In genomic region chr10:80917336-80917778, GRCm38 (mm10) we compare ENCODE assay signal across 8 mouse cellular contexts. TPM values are rescaled to one million over a fixed set of nuclear protein-coding genes. Genes with fewer than 3 reads are reported as not detected.
DNase-seq lines count a peak whose midpoint lies in the region; ATAC-seq and TF ChIP-seq lines count a peak whose summit lies in the region.

No protein-coding gene starts in this region.

- H3K4me2 ChIP-seq in forebrain, postnatal 0 days (ENCODE audit: low read depth) = peak overlapping the region; percentile 88
- peak overlapping the region; percentile 65 for H3K4me2 ChIP-seq in limb, embryonic 11.5 days (ENCODE audit: low read depth, severe bottlenecking)

- no peaks in the 10 kb centered on the region for H3K27me3 ChIP-seq in heart, embryonic 10.5 days (ENCODE audit: insufficient read depth, poor library complexity, severe bottlenecking)
- peaks cover 69% of the 10 kb centered on the region for H3K27me3 ChIP-seq in G1E (ENCODE audit: insufficient read depth, low read length)
- H3K27me3 ChIP-seq in forebrain, postnatal 0 days (ENCODE audit: insufficient read depth, low read length) = no peaks in the 10 kb centered on the region
- no peaks in the 10 kb centered on the region for H3K27me3 ChIP-seq in limb, embryonic 11.5 days (ENCODE audit: control insufficient read depth, insufficient read depth, low read length)

- H3K4me3 ChIP-seq in heart, embryonic 10.5 days = peak overlapping the region; percentile 97
- peak overlapping the region; percentile 51 for H3K4me3 ChIP-seq in G1E (ENCODE audit: low read depth, low read length)
- H3K4me3 ChIP-seq in forebrain, postnatal 0 days (ENCODE audit: low read depth, low read length) = peak overlapping the region; percentile 57
- H3K4me3 ChIP-seq in limb, embryonic 11.5 days (ENCODE audit: low read depth, low read length) = peak overlapping the region; percentile 92

- no peak for ATAC-seq in G1E (ENCODE audit: extremely low read depth, insufficient number of reproducible peaks, low FRiP score, poor library complexity, severe bottlenecking)
- ATAC-seq in forebrain, postnatal 0 days = peak; percentile 49
- ATAC-seq in limb, embryonic 11.5 days (ENCODE audit: insufficient number of reproducible peaks, low FRiP score, low TSS enrichment, low read depth) = peak; percentile 22; the same call in 1 of the 2 replicates

- TF ChIP-seq CTCF in G1E (IDR thresholded peaks at IDR 0.05; ENCODE audit: low read depth, low read length) = no peak
- TF ChIP-seq CTCF in forebrain, postnatal 0 days (IDR thresholded peaks at IDR 0.05; ENCODE audit: low read depth) = no peak

- intact Hi-C loops in left cerebral cortex, postnatal 25 days (cut with DNase I) = no loop called here

- peak overlapping the region; percentile 93 for H3K27ac ChIP-seq in heart, embryonic 10.5 days
- H3K27ac ChIP-seq in forebrain, postnatal 0 days (ENCODE audit: low read depth, low read length) = peak overlapping the region; percentile 51
- H3K27ac ChIP-seq in limb, embryonic 11.5 days (replicated peaks; ENCODE audit: low read depth, low read length) = no peak overlapping the region

- H3K36me3 ChIP-seq in heart, embryonic 10.5 days = peaks cover 35% of the 10 kb centered on the region
- no peaks in the 10 kb centered on the region for H3K36me3 ChIP-seq in G1E (replicated peaks)
- H3K36me3 ChIP-seq in forebrain, postnatal 0 days (ENCODE audit: insufficient read depth) = peaks cover 11% of the 10 kb centered on the region; the same call in 1 of the 2 replicates
- peaks cover 5% of the 10 kb centered on the region; the same call in 1 of the 2 replicates for H3K36me3 ChIP-seq in limb, embryonic 11.5 days (ENCODE audit: control insufficient read depth, insufficient read depth, low read length)

- peak overlapping the region; percentile 66 for H3K9ac ChIP-seq in forebrain, postnatal 0 days
- peak overlapping the region; percentile 78 for H3K9ac ChIP-seq in limb, embryonic 11.5 days (ENCODE audit: low read length)

- WGBS in heart, embryonic 10.5 days = 2% methylated on average over 15 of the region's 15 CpGs
- 2% methylated on average over 15 of the region's 15 CpGs for WGBS in forebrain, postnatal 0 days
- WGBS in limb, embryonic 11.5 days = 1% methylated on average over 15 of the region's 15 CpGs

- H3K9me3 ChIP-seq in heart, embryonic 10.5 days = no peaks in the 10 kb centered on the region
- H3K9me3 ChIP-seq in G1E (replicated peaks) = no peaks in the 10 kb centered on the region; the same call in 1 of the 2 replicates
- H3K9me3 ChIP-seq in forebrain, postnatal 0 days (ENCODE audit: low read length) = no peaks in the 10 kb centered on the region
- H3K9me3 ChIP-seq in limb, embryonic 11.5 days (ENCODE audit: control insufficient read depth, low read length) = no peaks in the 10 kb centered on the region

- no peak for DNase-seq in heart, embryonic 10.5 days (ENCODE audit: low spot score)
- no peak for DNase-seq in heart, adult 9 months (ENCODE audit: low spot score in 2 of 2)
- DNase-seq in G1E (ENCODE audit: low spot score) (no peak), adipocyte (ENCODE audit: low spot score) (no peak)
- DNase-seq in forebrain, postnatal 0 days = peak; percentile 50
- peak; percentile 43 for DNase-seq in limb, embryonic 11.5 days (ENCODE audit: low spot score)
- DNase-seq in neural tube, embryonic 10.5 days (ENCODE audit: extremely low spot score, low spot score) = peak; percentile 32
- no peak for DNase-seq in left cerebral cortex, postnatal 25 days (ENCODE audit: low spot score in 2 of 2)

- peaks cover 54% of the 10 kb centered on the region for H3K4me1 ChIP-seq in heart, embryonic 10.5 days
- peaks cover 21% of the 10 kb centered on the region for H3K4me1 ChIP-seq in G1E (ENCODE audit: insufficient read depth, low read depth, low read length)
- 0 out of 2 replicates have a peak, but pooled peaks cover 6% of the 10 kb centered on the region for H3K4me1 ChIP-seq in forebrain, postnatal 0 days (ENCODE audit: insufficient read depth)
- 0 out of 2 replicates have a peak, but pooled peaks cover 4% of the 10 kb centered on the region for H3K4me1 ChIP-seq in limb, embryonic 11.5 days (ENCODE audit: control insufficient read depth, insufficient read depth, low read length)

RNA-seq across cellular contexts. Expression of gene Lmnb2, which starts 0.7 kb away (rescaled TPM):
- polyA plus RNA-seq in heart, embryonic 10.5 days (2016; fragmentation: Nextera tagmentation; extraction: Ambion mirVana) = 39.7 and 47.3 TPM in 2 replicates
- total RNA-seq in G1E (2014; fragmentation: Nextera tagmentation) (3.0 and 3.1 TPM in 2 replicates), G1E (2017) (4.8 and 5.5 TPM in 2 replicates)
- 10.2 and 11.9 TPM in 2 replicates for polyA plus RNA-seq in G1E (2012)
- total RNA-seq in forebrain, postnatal 0 days (2014; rRNA removed) = 46.1 and 46.5 TPM in 2 replicates
- 22.1 and 24.5 TPM in 2 replicates for polyA plus RNA-seq in forebrain, postnatal 0 days (2015; fragmentation: Nextera tagmentation; extraction: Ambion mirVana)
- 23.3 and 26.7 TPM in 2 replicates for polyA plus RNA-seq in limb, embryonic 11.5 days (2014; fragmentation: Nextera tagmentation; extraction: Ambion mirVana)
- 10 to 100 TPM; 15.1 to 18.9 TPM for total RNA-seq in left cerebral cortex, postnatal 25 days (2021)

RNA-seq across cellular contexts. Expression of gene Gadd45b, which starts 12.5 kb away (rescaled TPM):
- polyA plus RNA-seq in heart, embryonic 10.5 days (2016; fragmentation: Nextera tagmentation; extraction: Ambion mirVana) = 17.1 and 20.1 TPM in 2 replicates
- total RNA-seq in G1E (2014; fragmentation: Nextera tagmentation) = 2.1 and 5.7 TPM in 2 replicates
- 1.1 and 1.9 TPM in 2 replicates for total RNA-seq in G1E (2017)
- polyA plus RNA-seq in G1E (2012) = 2.8 and 3.7 TPM in 2 replicates
- total RNA-seq in forebrain, postnatal 0 days (2014; rRNA removed) = 5.0 and 5.8 TPM in 2 replicates
- polyA plus RNA-seq in forebrain, postnatal 0 days (2015; fragmentation: Nextera tagmentation; extraction: Ambion mirVana) = 6.5 and 7.7 TPM in 2 replicates
- 10.9 and 12.3 TPM in 2 replicates for polyA plus RNA-seq in limb, embryonic 11.5 days (2014; fragmentation: Nextera tagmentation; extraction: Ambion mirVana)
- total RNA-seq in left cerebral cortex, postnatal 25 days (2021) = 10 to 100 TPM; 16.4 to 19.0 TPM

RNA-seq across cellular contexts. Expression of gene Timm13, which starts 16.6 kb away (rescaled TPM):
- polyA plus RNA-seq in heart, embryonic 10.5 days (2016; fragmentation: Nextera tagmentation; extraction: Ambion mirVana) = 348 and 363 TPM in 2 replicates
- total RNA-seq in G1E (2014; fragmentation: Nextera tagmentation) (34.0 and 51.2 TPM in 2 replicates), G1E (2017) (70.4 and 75.5 TPM in 2 replicates)
- polyA plus RNA-seq in G1E (2012) = 295 and 345 TPM in 2 replicates
- total RNA-seq in forebrain, postnatal 0 days (2014; rRNA removed) = 214 and 233 TPM in 2 replicates
- 381 and 448 TPM in 2 replicates for polyA plus RNA-seq in forebrain, postnatal 0 days (2015; fragmentation: Nextera tagmentation; extraction: Ambion mirVana)
- polyA plus RNA-seq in limb, embryonic 11.5 days (2014; fragmentation: Nextera tagmentation; extraction: Ambion mirVana) = 336 and 355 TPM in 2 replicates
- 100 to 1,000 TPM; 139 TPM for total RNA-seq in left cerebral cortex, postnatal 25 days (2021)

RNA-seq across cellular contexts. Expression of gene Tmprss9, which starts 45.7 kb away (rescaled TPM):
- not detected in 2 replicates for polyA plus RNA-seq in heart, embryonic 10.5 days (2016; fragmentation: Nextera tagmentation; extraction: Ambion mirVana)
- total RNA-seq in G1E (2014; fragmentation: Nextera tagmentation) = not detected in 2 replicates
- 0.05 and 0.06 TPM in 2 replicates for total RNA-seq in G1E (2017)
- 0.02 TPM in 1 of 2 replicates, not detected in the other for polyA plus RNA-seq in G1E (2012)
- total RNA-seq in forebrain, postnatal 0 days (2014; rRNA removed) = 0.08 and 0.33 TPM in 2 replicates
- polyA plus RNA-seq in forebrain, postnatal 0 days (2015; fragmentation: Nextera tagmentation; extraction: Ambion mirVana) = 0.18 and 0.22 TPM in 2 replicates
- polyA plus RNA-seq in limb, embryonic 11.5 days (2014; fragmentation: Nextera tagmentation; extraction: Ambion mirVana) = not detected in 2 replicates
- total RNA-seq in left cerebral cortex, postnatal 25 days (2021) = under 1 TPM in 1 of 2 experiments, not detected in 1; 0.32 TPM

Comparison
In these comparisons a context has a peak if more than half of its experiments do, and no peak if none do; other contexts are left out.
1. DNase-seq: peak in forebrain, postnatal 0 days (single experiment), limb, embryonic 11.5 days (single experiment) and neural tube, embryonic 10.5 days (single experiment); none in heart, embryonic 10.5 days (single experiment), heart, adult 9 months (0 of 2), G1E (single experiment), adipocyte (single experiment) and left cerebral cortex, postnatal 25 days (0 of 2).
2. Peak in every context shown above with its lines, with median percentiles within 50 percentile points of each other: H3K4me3 ChIP-seq.